Mouse (Mus musculus) intestine, embryonic 16.5 days (tissue): ENCODE data around the gene Col1a1. TPM values are rescaled to one million over a fixed set of nuclear protein-coding genes. Genes with fewer than 3 reads are reported as not detected.

Source experiments
- polyA plus RNA-seq: library from polyadenylated mRNA; unstranded; fragments of >200 nt; fragmentation: Nextera tagmentation; extraction: Ambion mirVana; gene quantifications from 2 replicates; pipeline ENCODE4 v1.2.1, GENCODE M21; 2015

Gene Col1a1
- polyA plus RNA-seq, 1 experiment from 2014 or later, result 890 TPM

Other genes starting within 250 kb of the Col1a1 start
- 0.42 and 0.50 TPM in 2 replicates for gene Gm11541, start 231.7 kb upstream of the Col1a1 start, polyA plus RNA-seq
- not detected in 2 replicates for gene Cdc34b, start 194.4 kb upstream of the Col1a1 start, polyA plus RNA-seq
- 0.11 TPM in 1 of 2 replicates, not detected in the other for gene Tmem92, start 153.5 kb upstream of the Col1a1 start, polyA plus RNA-seq
- not detected in 2 replicates for gene Hils1, start 31.4 kb downstream of the Col1a1 start, polyA plus RNA-seq
- gene Sgca, start 40.1 kb downstream of the Col1a1 start, polyA plus RNA-seq, result 0.26 and 0.36 TPM in 2 replicates
- 5.2 and 5.6 TPM in 2 replicates for gene Ppp1r9b, start 54.8 kb downstream of the Col1a1 start, polyA plus RNA-seq
- gene Samd14, start 73.7 kb downstream of the Col1a1 start, polyA plus RNA-seq, result 13.2 and 13.6 TPM in 2 replicates
- 42.2 and 48.2 TPM in 2 replicates for gene Pdk2, start 105.1 kb downstream of the Col1a1 start, polyA plus RNA-seq
- gene Itga3, start 140.6 kb downstream of the Col1a1 start, polyA plus RNA-seq, result 35.7 and 39.9 TPM in 2 replicates
- gene Dlx3, start 183.9 kb downstream of the Col1a1 start, polyA plus RNA-seq, result 0.64 and 0.71 TPM in 2 replicates
- gene Dlx4, start 210.0 kb downstream of the Col1a1 start, polyA plus RNA-seq, result 0.11 and 0.12 TPM in 2 replicates